In genomic region chr12:25073374-25073773, GRCm38 (mm10) we compare ENCODE assay signal across 26 mouse cellular contexts. TPM values are rescaled to one million over a fixed set of nuclear protein-coding genes. Genes with fewer than 3 reads are reported as not detected.
A peak's percentile ranks its signal among the peaks of the same experiment; 100 is the strongest.
DNase-seq lines count a peak whose midpoint lies in the region; ATAC-seq and TF ChIP-seq lines count a peak whose summit lies in the region.
"Had no signal": no experiment of that assay in that cellular context is flagged by ENCODE, and none has a peak within 500 bp of the region (broad histone marks: within the 10 kb centered on the region; RNA-seq: fewer than 3 reads in every experiment).

No protein-coding gene starts in this region.

- WGBS in heart, embryonic 12.5 days: 46% methylated on average over 4 of the region's 4 CpGs
- WGBS in heart, embryonic 15.5 days: 47% methylated on average over 4 of the region's 4 CpGs
- 74% methylated on average over 4 of the region's 4 CpGs for WGBS in intestine, postnatal 0 days
- 82% methylated on average over 4 of the region's 4 CpGs for WGBS in intestine, embryonic 16.5 days

- no peak overlapping the region for H3K9ac ChIP-seq in heart, embryonic 12.5 days
- no peak overlapping the region for H3K9ac ChIP-seq in heart, embryonic 15.5 days
- no peak overlapping the region for H3K9ac ChIP-seq in intestine, postnatal 0 days (ENCODE audit: low read depth, low read length)
- H3K9ac ChIP-seq in intestine, embryonic 16.5 days (ENCODE audit: low read depth, low read length): no peak overlapping the region
- H3K9ac ChIP-seq: embryonic facial prominence, embryonic 12.5 days; embryonic facial prominence, embryonic 15.5 days; forebrain, postnatal 0 days; hindbrain, embryonic 13.5 days; intestine, embryonic 15.5 days; kidney, embryonic 15.5 days had no signal

- H3K36me3 ChIP-seq in heart, embryonic 12.5 days: no peaks in the 10 kb centered on the region
- H3K36me3 ChIP-seq in heart, embryonic 15.5 days: no peaks in the 10 kb centered on the region
- no peaks in the 10 kb centered on the region for H3K36me3 ChIP-seq in intestine, postnatal 0 days (ENCODE audit: control insufficient read depth, insufficient read depth)
- no peaks in the 10 kb centered on the region for H3K36me3 ChIP-seq in intestine, embryonic 16.5 days (ENCODE audit: control insufficient read depth, insufficient read depth, low read length)
- H3K36me3 ChIP-seq: embryonic facial prominence, embryonic 12.5 days; embryonic facial prominence, embryonic 15.5 days; hindbrain, embryonic 10.5 days; hindbrain, embryonic 13.5 days; intestine, embryonic 15.5 days; kidney, embryonic 15.5 days had no signal

- no peaks in the 10 kb centered on the region for H3K27me3 ChIP-seq in heart, embryonic 12.5 days (replicated peaks)
- H3K27me3 ChIP-seq in heart, embryonic 15.5 days: no peaks in the 10 kb centered on the region
- H3K27me3 ChIP-seq in intestine, postnatal 0 days (replicated peaks; ENCODE audit: control insufficient read depth, insufficient read depth, low read length): no peaks in the 10 kb centered on the region
- H3K27me3 ChIP-seq in intestine, embryonic 16.5 days (replicated peaks; ENCODE audit: control insufficient read depth, insufficient read depth, low read length): no peaks in the 10 kb centered on the region
- H3K27me3 ChIP-seq: embryonic facial prominence, embryonic 12.5 days; embryonic facial prominence, embryonic 15.5 days; intestine, embryonic 15.5 days; kidney, embryonic 15.5 days had no signal

- DNase-seq in heart, postnatal 10 days: no peak
- DNase-seq in heart, adult 11 months: no peak
- DNase-seq: adrenal gland, adult 2 months; adrenal gland, postnatal 14 days; cerebellum, adult 11 months; cerebellum, adult 2 months; cerebellum, adult 9-11 months; cerebellum, postnatal 25 days; forebrain, postnatal 0 days; gastrocnemius, adult 2 months; gastrocnemius, postnatal 14 days; heart, postnatal 36 days; kidney, adult 2 months had no signal

- intact Hi-C loops in heart, postnatal 10 days (cut with DNase I): no loop called here

- TF ChIP-seq CTCF in intestine, postnatal 0 days (IDR thresholded peaks at IDR 0.05; ENCODE audit: low read depth): no peak

- H3K9me3 ChIP-seq in heart, embryonic 12.5 days (replicated peaks): 0 out of 2 replicates have a peak, but pooled peaks cover 8% of the 10 kb centered on the region
- no peaks in the 10 kb centered on the region for H3K9me3 ChIP-seq in heart, embryonic 15.5 days (replicated peaks)
- H3K9me3 ChIP-seq in intestine, postnatal 0 days (ENCODE audit: control insufficient read depth): no peaks in the 10 kb centered on the region
- H3K9me3 ChIP-seq in intestine, embryonic 16.5 days (ENCODE audit: control insufficient read depth, low read length): no peaks in the 10 kb centered on the region
- H3K9me3 ChIP-seq: embryonic facial prominence, embryonic 12.5 days; embryonic facial prominence, embryonic 15.5 days; hindbrain, embryonic 10.5 days; intestine, embryonic 15.5 days; kidney, embryonic 15.5 days had no signal

- ATAC-seq in heart, embryonic 12.5 days (ENCODE audit: insufficient number of reproducible peaks, low FRiP score): peak; percentile 42
- ATAC-seq in heart, embryonic 15.5 days (replicated peaks; ENCODE audit: insufficient number of reproducible peaks, insufficient read depth, low FRiP score, low read depth): peak; percentile 77
- ATAC-seq in intestine, postnatal 0 days: 0 out of 2 replicates have a peak, but pooled peaks have one; percentile 10
- no peak for ATAC-seq in intestine, embryonic 16.5 days
- ATAC-seq: CD4-positive, CD25-positive, alpha-beta regulatory T cell, adult 4 months; forebrain, embryonic 14.5 days; forebrain, postnatal 0 days; hindbrain, embryonic 16.5 days; intestine, embryonic 15.5 days had no signal

- no peak overlapping the region for H3K4me2 ChIP-seq in heart, embryonic 12.5 days
- no peak overlapping the region for H3K4me2 ChIP-seq in heart, embryonic 15.5 days
- H3K4me2 ChIP-seq in intestine, postnatal 0 days (replicated peaks; ENCODE audit: low read depth): no peak overlapping the region
- H3K4me2 ChIP-seq in intestine, embryonic 16.5 days (ENCODE audit: low read depth, low read length): no peak overlapping the region
- H3K4me2 ChIP-seq: embryonic facial prominence, embryonic 12.5 days; embryonic facial prominence, embryonic 15.5 days; hindbrain, embryonic 13.5 days; intestine, embryonic 15.5 days; kidney, embryonic 15.5 days had no signal

- H3K4me1 ChIP-seq in heart, embryonic 12.5 days (replicated peaks): peaks cover 8% of the 10 kb centered on the region
- peaks cover 9% of the 10 kb centered on the region; the same call in 1 of the 2 replicates for H3K4me1 ChIP-seq in heart, embryonic 15.5 days (replicated peaks)
- H3K4me1 ChIP-seq in intestine, postnatal 0 days (replicated peaks; ENCODE audit: control insufficient read depth, insufficient read depth, low read length): no peaks in the 10 kb centered on the region
- no peaks in the 10 kb centered on the region for H3K4me1 ChIP-seq in intestine, embryonic 16.5 days (ENCODE audit: control insufficient read depth, insufficient read depth, low read length)
- H3K4me1 ChIP-seq: embryonic facial prominence, embryonic 12.5 days; embryonic facial prominence, embryonic 15.5 days; intestine, embryonic 15.5 days; kidney, embryonic 15.5 days had no signal

- H3K27ac ChIP-seq in heart, embryonic 12.5 days (ENCODE audit: poor library complexity, severe bottlenecking): peak overlapping the region; percentile 56
- H3K27ac ChIP-seq in heart, embryonic 15.5 days: peak overlapping the region; percentile 55
- no peak overlapping the region for H3K27ac ChIP-seq in intestine, postnatal 0 days (ENCODE audit: low read depth, low read length)
- no peak overlapping the region for H3K27ac ChIP-seq in intestine, embryonic 16.5 days (ENCODE audit: low read length)
- H3K27ac ChIP-seq: embryonic facial prominence, embryonic 12.5 days; embryonic facial prominence, embryonic 15.5 days; gastrocnemius, adult 2 months; hindbrain, embryonic 10.5 days; hindbrain, embryonic 13.5 days; intestine, embryonic 15.5 days; kidney, embryonic 15.5 days had no signal

- no peak overlapping the region for H3K4me3 ChIP-seq in heart, embryonic 12.5 days
- no peak overlapping the region for H3K4me3 ChIP-seq in heart, embryonic 15.5 days
- H3K4me3 ChIP-seq in intestine, postnatal 0 days (ENCODE audit: low read depth, low read length): no peak overlapping the region
- no peak overlapping the region for H3K4me3 ChIP-seq in intestine, embryonic 16.5 days (ENCODE audit: low read length)
- H3K4me3 ChIP-seq: embryonic facial prominence, embryonic 12.5 days; embryonic facial prominence, embryonic 15.5 days; gastrocnemius, adult 2 months; hindbrain, embryonic 10.5 days; hindbrain, embryonic 13.5 days; intestine, embryonic 15.5 days; kidney, embryonic 15.5 days had no signal

RNA-seq across cellular contexts. Expression of gene Id2, which starts 23.6 kb away (rescaled TPM):
- 433 and 441 TPM in 2 replicates for polyA plus RNA-seq in heart, embryonic 12.5 days (2016; fragmentation: Nextera tagmentation; extraction: Ambion mirVana)
- 10 to 100 TPM; 22.2 to 22.3 TPM for total RNA-seq in heart, postnatal 10 days (2021)
- polyA plus RNA-seq in heart, embryonic 15.5 days (2015; fragmentation: Nextera tagmentation; extraction: Ambion mirVana): 170 and 206 TPM in 2 replicates
- polyA plus RNA-seq in intestine, postnatal 0 days (2015; fragmentation: Nextera tagmentation; extraction: Ambion mirVana): 313 and 344 TPM in 2 replicates
- 333 and 353 TPM in 2 replicates for polyA plus RNA-seq in intestine, embryonic 16.5 days (2015; fragmentation: Nextera tagmentation; extraction: Ambion mirVana)

Comparison
In these comparisons a context has a peak if more than half of its experiments do, and no peak if none do; other contexts are left out.
1. H3K27ac ChIP-seq: peak in heart, embryonic 12.5 days (single experiment) and heart, embryonic 15.5 days (single experiment); none in intestine, postnatal 0 days (single experiment) and intestine, embryonic 16.5 days (single experiment).